Comparison of ENCODE assay signal across 24 mouse cellular contexts in the genomic region with DNA sequence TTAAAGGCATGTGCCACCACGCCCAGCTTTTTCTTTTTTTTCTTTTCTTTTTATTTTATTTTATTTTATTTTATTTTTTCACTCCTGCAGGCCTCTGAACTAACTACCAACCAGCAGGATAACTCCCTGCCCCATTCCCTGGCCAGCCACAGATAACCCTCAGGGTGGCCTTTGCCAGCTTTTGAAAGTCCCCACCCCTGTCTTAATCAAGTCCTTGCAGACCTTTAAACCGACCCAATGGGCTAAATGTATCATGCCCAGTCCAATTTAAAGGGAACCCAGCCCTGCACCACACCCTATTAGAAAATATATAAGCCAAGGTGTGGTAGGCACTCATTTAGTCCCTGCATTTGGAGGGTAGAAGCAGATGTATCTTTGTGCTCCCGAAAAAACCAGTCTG. TPM values are rescaled to one million over a fixed set of nuclear protein-coding genes. Genes with fewer than 3 reads are reported as not detected.
DNase-seq lines count a peak whose midpoint lies in the region; ATAC-seq and TF ChIP-seq lines count a peak whose summit lies in the region.
"Had no signal": no experiment of that assay in that cellular context is flagged by ENCODE, and none has a peak within 500 bp of the region (broad histone marks: within the 10 kb centered on the region; RNA-seq: fewer than 3 reads in every experiment).

No protein-coding gene starts in this region.

- ATAC-seq in erythroid progenitor cell, adult 5-6 weeks (replicated peaks; ENCODE audit: low FRiP score, poor library complexity, severe bottlenecking), result peak; percentile 77
- ATAC-seq in liver, embryonic 15.5 days (ENCODE audit: insufficient read depth), result peak; percentile 96
- ATAC-seq: hindbrain, postnatal 0 days had no signal

- intact Hi-C loops in heart, postnatal 10 days (cut with DNase I), result no loop called here

- no peaks in the 10 kb centered on the region for H3K27me3 ChIP-seq in E14TG2a.4 (ENCODE audit: insufficient read depth, low read length)
- H3K27me3 ChIP-seq in liver, embryonic 15.5 days, result no peaks in the 10 kb centered on the region
- H3K27me3 ChIP-seq: CH12.LX; kidney, embryonic 15.5 days; neural tube, embryonic 12.5 days had no signal

- 40% methylated on average over 3 of the region's 3 CpGs for WGBS in liver, embryonic 15.5 days (ENCODE audit: insufficient replicate concordance)

- TF ChIP-seq CTCF in E14TG2a.4 (conservative IDR thresholded peaks at IDR 0.05; ENCODE audit: low read length), result no peak

- peak overlapping the region; percentile 90 for H3K27ac ChIP-seq in ES-E14 (ENCODE audit: insufficient read depth, low read depth, low read length, poor library complexity, severe bottlenecking)
- peak overlapping the region; percentile 59 for H3K27ac ChIP-seq in liver, embryonic 15.5 days (replicated peaks)
- H3K27ac ChIP-seq: forebrain, embryonic 12.5 days; gastrocnemius, adult 2 months; hindbrain, postnatal 0 days; kidney, embryonic 15.5 days; neural tube, embryonic 12.5 days had no signal

- H3K36me3 ChIP-seq in E14TG2a.4 (ENCODE audit: insufficient read depth, low read length) (peaks cover 8% of the 10 kb centered on the region), ES-E14 (ENCODE audit: control insufficient read depth, insufficient read depth, low read length, poor library complexity, severe bottlenecking) (peaks cover 4% of the 10 kb centered on the region; the same call in 1 of the 2 replicates)
- no peaks in the 10 kb centered on the region for H3K36me3 ChIP-seq in liver, embryonic 15.5 days (replicated peaks)
- H3K36me3 ChIP-seq: forebrain, embryonic 12.5 days; hindbrain, embryonic 10.5 days; kidney, embryonic 15.5 days; neural tube, embryonic 12.5 days had no signal

- H3K9ac ChIP-seq in ES-E14 (ENCODE audit: insufficient read depth, low read depth, low read length, poor library complexity, severe bottlenecking), result peak overlapping the region; percentile 47; the same call in 1 of the 2 replicates
- H3K9ac ChIP-seq in liver, embryonic 15.5 days, result no peak overlapping the region
- H3K9ac ChIP-seq: forebrain, embryonic 12.5 days; kidney, embryonic 15.5 days; neural tube, embryonic 12.5 days had no signal

- H3K4me2 ChIP-seq in liver, embryonic 15.5 days, result no peak overlapping the region
- H3K4me2 ChIP-seq: forebrain, embryonic 12.5 days; heart, embryonic 11.5 days; kidney, embryonic 15.5 days; neural tube, embryonic 12.5 days had no signal

- H3K9me3 ChIP-seq in E14TG2a.4 (ENCODE audit: low read length) (no peaks in the 10 kb centered on the region), ES-E14 (ENCODE audit: control insufficient read depth, insufficient read depth, low read depth, low read length) (no peaks in the 10 kb centered on the region)
- no peaks in the 10 kb centered on the region for H3K9me3 ChIP-seq in liver, embryonic 15.5 days (replicated peaks)
- H3K9me3 ChIP-seq: forebrain, embryonic 12.5 days; hindbrain, embryonic 10.5 days; kidney, embryonic 15.5 days; neural tube, embryonic 12.5 days had no signal

- H3K4me1 ChIP-seq in E14TG2a.4 (replicated peaks; ENCODE audit: low read depth, low read length) (peaks cover 64% of the 10 kb centered on the region), ES-E14 (ENCODE audit: control insufficient read depth in 2 of 2, insufficient read depth in 2 of 2, low read length in 2 of 2, poor library complexity in 1 of 2) (peaks cover 6 to 21% of the 10 kb centered on the region in 2 experiments; a peak in 3 of 4 replicates)
- peaks cover 30% of the 10 kb centered on the region for H3K4me1 ChIP-seq in liver, embryonic 15.5 days (replicated peaks)

- in situ Hi-C loops in ES-E14 (cut with MboI; ENCODE audit: low sequenced_read_pairs in 2 of 2, unreplicated experiment in 2 of 2), result no loop called here

- H3K4me3 ChIP-seq in E14TG2a.4 (replicated peaks; ENCODE audit: low read length) (peak overlapping the region; percentile 51), ES-E14 (ENCODE audit: insufficient read depth in 1 of 2, low read depth in 1 of 2, low read length in 2 of 2, poor library complexity in 1 of 2, severe bottlenecking in 1 of 2) (no peak overlapping the region)
- H3K4me3 ChIP-seq in liver, embryonic 15.5 days (replicated peaks), result no peak overlapping the region
- H3K4me3 ChIP-seq: forebrain, embryonic 12.5 days; gastrocnemius, adult 2 months; hindbrain, embryonic 10.5 days; kidney, embryonic 15.5 days; neural tube, embryonic 12.5 days had no signal

- DNase-seq in ES-E14 (ENCODE audit: low read depth, low spot score), result no peak
- DNase-seq in layer of hippocampus, adult 9-10 months (ENCODE audit: low spot score), result no peak
- no peak for DNase-seq in frontal cortex, adult 2 months (ENCODE audit: extremely low spot score in 1 of 2, low spot score in 1 of 2)
- no peak for DNase-seq in heart, postnatal 10 days
- DNase-seq: adrenal gland, postnatal 14 days; B cell, adult 2 months; cerebellum, adult 11 months; cerebellum, adult 9-11 months; gastrocnemius, adult 2 months; lung, adult 18-20 months; lung, postnatal 10 days; midbrain, embryonic 14.5 days; thymus, adult 2 months; thymus, postnatal 4 days had no signal

TF ChIP-seq in ES-E14, 5 proteins besides CTCF, POLR2A, EP300 and RAD21:
- no peak for TF ChIP-seq ZNF384 (IDR thresholded peaks at IDR 0.05; ENCODE audit: low read depth, low read length)
- TF ChIP-seq CHD2 (IDR thresholded peaks at IDR 0.05; ENCODE audit: low read depth, low read length), result no peak
- no peak for TF ChIP-seq HCFC1 (IDR thresholded peaks at IDR 0.05; ENCODE audit: borderline replicate concordance, insufficient read depth, low read length)
- no peak for TF ChIP-seq ZC3H11A (IDR thresholded peaks at IDR 0.05; ENCODE audit: borderline replicate concordance, low read depth, low read length)
- no peak for TF ChIP-seq MAFK (IDR thresholded peaks at IDR 0.05; ENCODE audit: insufficient read depth, low read depth, low read length)

RNA-seq across cellular contexts. Expression of a gene that starts 9.6 kb away (rescaled TPM):
- 103 and 166 TPM in 2 replicates for total RNA-seq in ES-E14 (2012; rRNA removed)
- total RNA-seq in erythroid progenitor cell, adult 5-6 weeks (2015; ENCODE audit: low replicate concordance), result 1.4 TPM in 1 of 2 replicates, not detected in the other
- total RNA-seq in erythroid progenitor cell, adult 5-6 weeks (2017; ENCODE audit: low replicate concordance), result not detected in 2 replicates
- polyA plus RNA-seq in liver, embryonic 15.5 days (2015; fragmentation: Nextera tagmentation; extraction: Ambion mirVana), result 0.79 and 0.92 TPM in 2 replicates
- polyA plus RNA-seq in frontal cortex, adult 2 months (2012; rRNA removed), result 1.6 TPM in 2 replicates
- under 1 TPM; 0.50 to 0.67 TPM for total RNA-seq in heart, postnatal 10 days (2021)
- total RNA-seq: gastrocnemius, adult 2 months had no signal

RNA-seq across cellular contexts. Expression of a gene that starts 46.9 kb away (rescaled TPM):
- 496 and 529 TPM in 2 replicates for total RNA-seq in ES-E14 (2012; rRNA removed)
- 148 and 176 TPM in 2 replicates for total RNA-seq in erythroid progenitor cell, adult 5-6 weeks (2015; ENCODE audit: low replicate concordance)
- 169 and 177 TPM in 2 replicates for total RNA-seq in erythroid progenitor cell, adult 5-6 weeks (2017; ENCODE audit: low replicate concordance)
- 175 and 198 TPM in 2 replicates for polyA plus RNA-seq in liver, embryonic 15.5 days (2015; fragmentation: Nextera tagmentation; extraction: Ambion mirVana)
- 153 and 154 TPM in 2 replicates for polyA plus RNA-seq in frontal cortex, adult 2 months (2012; rRNA removed)
- 100 to 1,000 TPM; 168 to 169 TPM for total RNA-seq in heart, postnatal 10 days (2021)

Comparison
In these comparisons a context has a peak if more than half of its experiments do, and no peak if none do; other contexts are left out.
1. RNA of a gene that starts 9.6 kb away (total RNA-seq): 103 to 166 TPM in ES-E14; 0.50 to 0.67 TPM in heart, postnatal 10 days and 1.4 TPM in erythroid progenitor cell, adult 5-6 weeks; every median in the first group is over 10 times any median in the second.